Mouse (Mus musculus): ENCODE results near the gene Magi1. TPM values are rescaled to one million over a fixed set of nuclear protein-coding genes. Genes with fewer than 3 reads are reported as not detected.

Magi1 gene
- total and polyA plus RNA-seq, 3 experiments, result not detected

- no peak overlapping the region for H3K9ac ChIP-seq (ENCODE audit: insufficient read depth, low read depth)
- no peak for DNase-seq (ENCODE audit: extremely low read depth)
- H3K4me2 ChIP-seq (ENCODE audit: insufficient read depth, low read depth, poor library complexity, severe bottlenecking), result no peak overlapping the region
- dilution Hi-C loops (cut with MboI; ENCODE audit: extremely low pct_ligation_motif_present, extremely low pct_unique_long_range_greater_than_20kb, low sequenced_read_pairs), result no loop called here
- H3K36me3 ChIP-seq (replicated peaks in 1 of 2; ENCODE audit: control insufficient read depth in 1 of 2, insufficient read depth in 1 of 2, low read length in 1 of 2), result no peaks in the 10 kb centered on the region
- no peak overlapping the region for H3K4me3 ChIP-seq (replicated peaks in 1 of 3; ENCODE audit: low read depth in 2 of 3, low read length in 2 of 3, poor library complexity in 1 of 3)
- H3K27me3 ChIP-seq (replicated peaks), result no peaks in the 10 kb centered on the region
- no peak overlapping the region for H3K27ac ChIP-seq (ENCODE audit: insufficient read depth, low read depth)
- TF ChIP-seq SMC3 (IDR thresholded peaks at IDR 0.05; ENCODE audit: low read depth, low read length) (no peak), E2F4 (IDR thresholded peaks at IDR 0.05; ENCODE audit: insufficient replicate concordance, low read depth, low read length) (no peak), MYC (IDR thresholded peaks at IDR 0.05; ENCODE audit: low read depth, low read length) (no peak), ETS1 (conservative IDR thresholded peaks at IDR 0.05; ENCODE audit: low read depth, low read length) (no peak), MAFK (IDR thresholded peaks at IDR 0.05; ENCODE audit: insufficient replicate concordance, low read length) (no peak), RCOR1 (conservative IDR thresholded peaks at IDR 0.05; ENCODE audit: low read depth, low read length) (no peak), JUN (IDR thresholded peaks at IDR 0.05; ENCODE audit: insufficient read depth, low read depth, low read length) (no peak), CHD1 (IDR thresholded peaks at IDR 0.05; ENCODE audit: low read depth, low read length) (no peak), POLR2A (IDR thresholded peaks at IDR 0.05; ENCODE audit: low read depth, low read length) (no peak), PAX5 (IDR thresholded peaks at IDR 0.05; ENCODE audit: low read length) (no peak), ZC3H11A (IDR thresholded peaks at IDR 0.05; ENCODE audit: low read depth, low read length) (no peak), MAX (IDR thresholded peaks at IDR 0.05; ENCODE audit: low read length) (no peak), CTCF (conservative IDR thresholded peaks at IDR 0.05 in 1 of 2, IDR thresholded peaks at IDR 0.05 in 1 of 2; ENCODE audit: low read depth in 2 of 2, low read length in 2 of 2) (no peak), MXI1 (IDR thresholded peaks at IDR 0.05; ENCODE audit: low read depth, low read length) (no peak), BHLHE40 (IDR thresholded peaks at IDR 0.05; ENCODE audit: low read depth, low read length) (no peak), USF1 (IDR thresholded peaks at IDR 0.05; ENCODE audit: low read depth, low read length) (no peak), GABPA (IDR thresholded peaks at IDR 0.05; ENCODE audit: insufficient replicate concordance, low read depth, low read length) (no peak), EP300 (IDR thresholded peaks at IDR 0.05; ENCODE audit: low read length) (no peak), ZNF384 (IDR thresholded peaks at IDR 0.05; ENCODE audit: low read depth, low read length) (no peak)
- H3K79me2 ChIP-seq (replicated peaks; ENCODE audit: control insufficient read depth, extremely low read depth, insufficient read depth, poor library complexity, severe bottlenecking), result no peaks in the 10 kb centered on the region
- H3K4me1 ChIP-seq (ENCODE audit: control insufficient read depth in 1 of 2, insufficient read depth in 2 of 2), result no peaks in the 10 kb centered on the region
- H3K9me3 ChIP-seq (replicated peaks; ENCODE audit: low read length), result peaks cover 69% of the 10 kb centered on the region
- in situ Hi-C loops (cut with MboI; ENCODE audit: low pct_ligation_motif_present, low pct_unique_long_range_greater_than_20kb, low sequenced_read_pairs), result no loop called here
Observed at GRCm38 (mm10) chr6:94021239-94021962, 262.3 kb downstream of the Magi1 start.

GRCm38 (mm10) chr6:94020566-94020965 is 263.2 kb downstream of the Magi1 start:
- peaks cover 66% of the 10 kb centered on the region for H3K9me3 ChIP-seq (replicated peaks; ENCODE audit: low read length)
- no peak for TF ChIP-seq ZKSCAN1 (IDR thresholded peaks at IDR 0.05; ENCODE audit: borderline replicate concordance, low read depth, low read length)
- no peak for TF ChIP-seq EP300 (IDR thresholded peaks at IDR 0.05; ENCODE audit: low read length)
- no peaks in the 10 kb centered on the region for H3K4me1 ChIP-seq (ENCODE audit: control insufficient read depth in 1 of 2, insufficient read depth in 2 of 2)
- H3K27ac ChIP-seq (ENCODE audit: insufficient read depth, low read depth), result no peak overlapping the region
- dilution Hi-C loops (cut with MboI; ENCODE audit: extremely low pct_ligation_motif_present, extremely low pct_unique_long_range_greater_than_20kb, low sequenced_read_pairs) (no loop called here), in situ Hi-C loops (cut with MboI; ENCODE audit: low pct_ligation_motif_present, low pct_unique_long_range_greater_than_20kb, low sequenced_read_pairs) (no loop called here)
- H3K79me2 ChIP-seq (replicated peaks; ENCODE audit: control insufficient read depth, extremely low read depth, insufficient read depth, poor library complexity, severe bottlenecking), result no peaks in the 10 kb centered on the region
- no peak overlapping the region for H3K9ac ChIP-seq (ENCODE audit: insufficient read depth, low read depth)
- H3K36me3 ChIP-seq (replicated peaks in 1 of 2; ENCODE audit: control insufficient read depth in 1 of 2, insufficient read depth in 1 of 2, low read length in 1 of 2), result no peaks in the 10 kb centered on the region
- H3K4me3 ChIP-seq (replicated peaks in 1 of 3; ENCODE audit: low read depth in 2 of 3, low read length in 2 of 3, poor library complexity in 1 of 3), result no peak overlapping the region
- H3K4me2 ChIP-seq (ENCODE audit: insufficient read depth, low read depth, poor library complexity, severe bottlenecking), result no peak overlapping the region
- no peak for DNase-seq (ENCODE audit: extremely low read depth)
- no peaks in the 10 kb centered on the region for H3K27me3 ChIP-seq (replicated peaks)

All from CH12.LX (cell line).